Mouse (Mus musculus) E14TG2a.4 (cell line): Measurements from ENCODE around the gene Syt8.
A peak's percentile ranks its signal among the peaks of the same experiment; 100 is the strongest.
"Not testable (repeated sequence)": the region's sequence is repeated elsewhere in the genome, so short reads cannot be mapped to it uniquely, and the experiment has no call there.

Experiments
- H3K27me3 ChIP-seq: 2 replicates; pipeline ENCODE4 v1.6.1; 2014; ENCODE audit warnings: low read length, control low read depth; ENCODE audit not compliant: insufficient read depth
- H3K36me3 ChIP-seq: 2 replicates; pipeline ENCODE4 v1.6.1; 2014; ENCODE audit warnings: low read length, control low read depth; ENCODE audit not compliant: insufficient read depth
- H3K4me1 ChIP-seq: replicated peaks from 2 replicates; pipeline ENCODE4 v1.6.1; 2014; ENCODE audit warnings: low read depth, low read length, control low read depth
- H3K4me3 ChIP-seq: replicated peaks from 2 replicates; pipeline ENCODE4 v1.5.1; 2014; ENCODE audit warnings: mild to moderate bottlenecking, low read length
- H3K9me3 ChIP-seq: 2 replicates; pipeline ENCODE4 v1.6.1; 2014; ENCODE audit warnings: low read length, control low read depth
- CTCF ChIP-seq: conservative IDR thresholded peaks from 2 replicates; pipeline ENCODE4 v1.5.1; 2014; ENCODE audit warnings: low read length
- NANOG ChIP-seq: IDR thresholded peaks from 2 replicates; pipeline ENCODE4 v1.6.1; 2014; ENCODE audit warnings: borderline replicate concordance, low read length, mixed read lengths
- POU5F1 ChIP-seq: IDR thresholded peaks from 2 replicates; pipeline ENCODE4 v1.6.1; 2014; ENCODE audit warnings: low read length, borderline replicate concordance

Syt8 gene

DNA sequence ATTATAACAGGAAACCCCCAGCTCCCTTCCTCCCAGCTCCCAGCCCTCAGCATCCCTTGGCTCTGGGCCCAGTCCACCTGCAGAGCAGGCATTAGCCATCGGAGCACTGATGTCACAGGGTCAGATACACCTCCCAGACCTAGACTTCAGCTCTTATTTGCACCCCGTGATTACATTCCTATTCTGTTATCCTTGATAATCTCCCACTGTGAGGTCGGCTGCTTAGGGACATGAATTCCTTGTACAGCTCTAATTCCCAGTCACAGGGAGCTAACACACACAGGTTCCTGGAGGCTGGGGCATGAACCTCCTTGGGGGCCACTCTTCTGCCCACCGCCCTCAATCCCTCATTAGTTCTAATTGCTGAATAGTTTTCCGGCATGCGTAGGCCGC, 33.9 kb upstream of the Syt8 start:
- H3K27me3 ChIP-seq, result peaks cover 27% of the 10 kb centered on the region
- peaks cover 15% of the 10 kb centered on the region for H3K9me3 ChIP-seq
- H3K4me3 ChIP-seq, result no peak overlapping the region
- H3K36me3 ChIP-seq, result no peaks in the 10 kb centered on the region
- peaks cover 30% of the 10 kb centered on the region for H3K4me1 ChIP-seq
- TF ChIP-seq POU5F1 (no peak), NANOG (no peak), CTCF (no peak)

DNA sequence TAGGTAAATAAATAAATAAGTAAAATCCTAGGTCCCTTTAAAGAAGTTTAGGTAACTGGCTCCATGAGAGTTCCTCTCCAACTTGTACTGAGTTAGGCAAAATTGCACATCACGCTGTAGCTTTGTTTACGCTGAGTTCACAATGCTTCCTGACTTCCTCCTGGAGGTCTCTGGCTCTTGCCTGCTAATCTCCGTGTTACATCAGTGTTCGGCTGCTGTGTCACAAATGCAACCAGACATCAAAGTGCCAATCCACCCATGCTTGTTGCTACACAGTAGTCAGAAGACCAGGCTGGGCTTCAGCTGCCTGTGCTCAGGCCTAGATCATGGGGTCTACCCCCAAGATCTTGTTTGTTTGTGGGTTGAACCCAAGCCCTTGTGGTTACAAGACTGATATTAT, 31.1 kb upstream of the Syt8 start:
- Histone ChIP-seq H3K4me3 (no peak overlapping the region), H3K9me3 (peaks cover 18% of the 10 kb centered on the region), H3K27me3 (peaks cover 15% of the 10 kb centered on the region; the same call in 1 of the 2 replicates), H3K36me3 (no peaks in the 10 kb centered on the region), H3K4me1 (peaks cover 30% of the 10 kb centered on the region)
- TF ChIP-seq POU5F1, result no peak
- no peak for TF ChIP-seq CTCF

DNA sequence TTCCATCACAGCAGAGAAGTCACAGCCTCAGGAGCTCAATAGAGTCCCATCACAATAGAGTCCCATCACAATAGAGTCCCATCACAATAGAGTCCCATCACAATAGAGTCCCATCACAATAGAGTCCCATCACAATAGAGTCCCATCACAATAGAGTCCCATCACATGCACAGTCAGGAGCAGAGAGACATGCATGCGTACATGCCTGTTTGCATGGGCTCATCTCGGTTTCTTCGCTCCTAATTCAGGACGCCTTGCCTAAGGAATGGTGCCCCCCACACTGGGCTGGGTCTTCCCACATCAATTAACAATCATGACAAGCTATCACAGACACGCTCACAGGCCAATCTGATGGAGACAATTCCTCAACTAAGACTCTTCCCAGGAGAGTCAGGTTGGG, 29.5 kb upstream of the Syt8 start:
- peaks cover 18% of the 10 kb centered on the region for H3K9me3 ChIP-seq
- not testable (repeated sequence) for H3K36me3 ChIP-seq, H3K4me3 ChIP-seq
- peaks cover 28% of the 10 kb centered on the region for H3K4me1 ChIP-seq
- TF ChIP-seq NANOG, result peak; percentile 97
- peaks cover 10% of the 10 kb centered on the region; the same call in 1 of the 2 replicates for H3K27me3 ChIP-seq

DNA sequence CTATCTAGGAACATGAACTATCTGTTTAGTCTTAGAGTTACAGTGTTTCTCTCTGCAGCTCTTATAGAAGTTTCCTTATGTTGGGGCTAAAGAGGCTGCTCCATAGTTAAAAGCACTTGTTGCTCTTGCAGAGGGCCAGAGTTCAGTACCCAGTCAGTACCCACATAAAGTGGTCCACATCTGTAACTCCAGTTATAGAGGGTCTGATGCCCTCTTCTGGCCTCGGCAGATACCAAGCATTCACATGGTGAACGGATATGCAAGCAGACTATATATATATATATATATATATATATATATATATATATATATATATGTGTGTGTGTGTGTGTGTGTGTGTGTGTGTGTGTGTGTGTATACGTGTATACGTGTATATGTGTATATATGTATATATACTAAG, 26.7 kb upstream of the Syt8 start:
- Histone ChIP-seq H3K9me3 (peaks cover 20% of the 10 kb centered on the region), H3K27me3 (peaks cover 15% of the 10 kb centered on the region; the same call in 1 of the 2 replicates), H3K4me3 (no peak overlapping the region), H3K4me1 (peaks cover 12% of the 10 kb centered on the region; the same call in 1 of the 2 replicates), H3K36me3 (no peaks in the 10 kb centered on the region)
- TF ChIP-seq NANOG, result no peak
- TF ChIP-seq POU5F1, result no peak
- TF ChIP-seq CTCF, result no peak

DNA sequence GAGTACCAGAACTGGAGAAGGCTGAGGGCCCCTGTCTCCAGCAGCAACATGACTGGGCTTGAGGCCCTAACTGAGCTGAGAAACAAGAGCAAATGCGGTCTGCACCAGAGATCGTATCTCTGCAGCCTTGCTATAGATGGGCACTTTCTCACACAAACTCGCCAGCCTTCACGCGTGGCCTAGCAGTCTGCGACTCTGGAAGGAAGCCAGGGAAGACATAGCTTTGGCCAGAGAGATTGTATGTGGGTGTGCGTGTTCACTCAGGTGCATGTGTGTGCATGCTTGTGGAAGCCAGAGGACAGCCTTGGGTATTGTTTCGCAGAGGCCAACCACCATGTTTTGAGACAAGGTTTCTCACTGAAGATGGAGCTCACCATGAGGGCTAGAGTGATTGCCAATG, 26.0 kb upstream of the Syt8 start:
- TF ChIP-seq CTCF (no peak), NANOG (no peak), POU5F1 (no peak)

DNA sequence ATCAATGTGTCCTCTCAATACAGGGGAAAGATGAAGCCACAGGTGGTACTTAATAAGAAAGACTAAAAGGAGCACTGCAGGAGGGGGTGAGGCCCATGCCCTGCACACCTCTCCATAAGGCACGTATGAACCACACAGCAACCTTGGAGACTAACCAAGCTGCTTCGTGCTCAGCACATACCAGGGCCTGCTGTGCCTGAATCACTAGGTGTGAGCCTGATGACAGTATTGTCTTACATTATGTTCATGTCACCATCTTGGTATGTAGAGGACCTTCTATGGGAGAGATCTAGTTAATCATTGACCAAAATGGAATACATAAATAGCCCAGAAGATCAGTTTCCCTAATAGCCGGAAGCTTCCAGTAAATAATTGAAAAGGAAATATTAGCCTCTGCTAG, 25.0 kb upstream of the Syt8 start:
- peaks cover 19% of the 10 kb centered on the region for H3K9me3 ChIP-seq
- no peak overlapping the region for H3K4me3 ChIP-seq
- H3K36me3 ChIP-seq, result no peaks in the 10 kb centered on the region
- H3K27me3 ChIP-seq, result peaks cover 21% of the 10 kb centered on the region; the same call in 1 of the 2 replicates
- H3K4me1 ChIP-seq, result peaks cover 2% of the 10 kb centered on the region; the same call in 1 of the 2 replicates
- no peak for TF ChIP-seq POU5F1
- no peak for TF ChIP-seq CTCF
- no peak for TF ChIP-seq NANOG

More for the DNA sequence above, 26.0 kb upstream of the Syt8 start:
- Histone ChIP-seq H3K9me3 (peaks cover 23% of the 10 kb centered on the region), H3K27me3 (peaks cover 14% of the 10 kb centered on the region; the same call in 1 of the 2 replicates), H3K4me3 (no peak overlapping the region), H3K4me1 (peaks cover 11% of the 10 kb centered on the region; the same call in 1 of the 2 replicates), H3K36me3 (no peaks in the 10 kb centered on the region)

DNA sequence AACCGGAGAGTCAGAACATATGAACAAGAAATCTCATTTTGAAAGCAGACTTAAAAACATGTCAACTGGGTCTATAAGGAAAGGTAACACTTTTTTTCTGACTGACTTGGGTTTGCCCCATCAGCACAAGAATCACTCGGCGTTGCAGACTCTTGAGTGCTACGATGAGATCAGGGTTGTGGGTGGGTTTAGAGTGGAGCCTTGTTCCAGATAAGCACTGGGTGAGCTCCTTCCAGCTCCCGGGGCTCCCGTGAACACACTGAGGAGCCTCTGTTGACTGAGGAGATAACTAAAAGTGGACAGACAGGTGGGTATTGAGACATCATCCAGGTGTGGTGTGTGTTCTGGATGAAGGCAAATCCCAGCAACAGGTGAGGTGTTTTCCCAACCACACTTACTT, 21.4 kb upstream of the Syt8 start:
- H3K27me3 ChIP-seq, result peaks cover 24% of the 10 kb centered on the region; the same call in 1 of the 2 replicates
- TF ChIP-seq POU5F1 (no peak), CTCF (no peak), NANOG (no peak)
- no peaks in the 10 kb centered on the region for H3K4me1 ChIP-seq
- H3K9me3 ChIP-seq, result 0 out of 2 replicates have a peak, but pooled peaks cover 5% of the 10 kb centered on the region
- no peak overlapping the region for H3K4me3 ChIP-seq
- no peaks in the 10 kb centered on the region for H3K36me3 ChIP-seq

DNA sequence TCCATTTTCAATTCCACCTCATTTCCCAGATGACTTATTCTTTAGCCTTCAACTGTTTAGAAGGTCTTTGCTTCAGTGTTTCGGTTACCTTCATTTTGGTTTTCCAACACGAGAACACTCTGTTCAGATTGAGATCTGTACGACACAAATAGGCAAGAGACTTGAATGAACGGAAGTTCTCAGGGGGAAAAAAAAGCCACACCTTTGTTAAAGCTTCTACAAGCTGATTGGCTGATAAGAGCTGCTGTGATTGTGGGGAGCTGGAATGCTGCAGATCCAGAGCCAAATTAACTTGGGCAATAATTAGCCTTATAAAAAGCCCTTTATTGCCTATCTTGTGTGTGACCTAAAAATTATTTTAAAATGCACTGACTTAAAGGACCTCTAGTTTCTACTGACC, 19.3 kb upstream of the Syt8 start:
- Histone ChIP-seq H3K4me1 (no peaks in the 10 kb centered on the region), H3K36me3 (no peaks in the 10 kb centered on the region), H3K27me3 (peaks cover 21% of the 10 kb centered on the region), H3K9me3 (0 out of 2 replicates have a peak, but pooled peaks cover 5% of the 10 kb centered on the region), H3K4me3 (no peak overlapping the region)
- TF ChIP-seq POU5F1, result no peak
- TF ChIP-seq CTCF, result no peak
- TF ChIP-seq NANOG, result no peak

DNA sequence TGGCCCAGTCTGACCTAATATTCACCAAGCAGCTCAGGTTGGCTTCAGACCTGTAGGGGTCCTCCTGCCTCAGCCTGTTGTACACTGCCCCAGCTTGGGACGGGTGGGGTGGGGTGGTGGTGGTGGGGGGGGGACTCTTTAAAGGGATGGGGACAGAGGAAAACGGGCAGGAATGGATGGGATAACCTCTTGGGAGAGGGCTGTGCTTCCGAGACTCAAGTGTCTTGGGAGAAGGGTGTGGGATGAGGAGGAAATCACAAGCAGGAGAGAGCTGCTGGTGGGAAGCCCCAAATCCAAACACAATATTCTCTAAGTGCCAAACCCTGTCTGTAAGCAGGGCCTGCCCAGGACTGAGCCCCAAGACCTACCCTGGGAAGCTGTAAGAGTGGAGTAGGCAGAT, 18.4 kb upstream of the Syt8 start:
- 0 out of 2 replicates have a peak, but pooled peaks cover 5% of the 10 kb centered on the region for H3K9me3 ChIP-seq
- H3K4me3 ChIP-seq, result no peak overlapping the region
- peaks cover 23% of the 10 kb centered on the region for H3K27me3 ChIP-seq
- no peaks in the 10 kb centered on the region for H3K4me1 ChIP-seq
- no peak for TF ChIP-seq POU5F1
- TF ChIP-seq NANOG, result no peak
- no peak for TF ChIP-seq CTCF
- no peaks in the 10 kb centered on the region for H3K36me3 ChIP-seq
